Mouse (Mus musculus) urinary bladder, postnatal 14 days (tissue): Measurements from ENCODE around the gene Dhx38.

Source experiments
- DNase-seq: peaks from one replicate; pipeline ENCODE4 v3.0.0; 2021; ENCODE audit warnings: low spot score

Gene Dhx38

GRCm38 (mm10) chr8:109565498-109566333, at the start of gene Dhx38, which contains the start of gene Txnl4b:
Dhx38 (minus strand) TSS chr8:109565861.
Txnl4b (plus strand) TSS chr8:109565892.
- peak; percentile 99 for DNase-seq

- no peak for DNase-seq
Observed at GRCm38 (mm10) chr8:109614243-109615210, 48.9 kb upstream of the Dhx38 start, which contains the start of gene Pkd1l3. Pkd1l3 (plus strand) TSS chr8:109614517.

- DNase-seq, result peak; percentile 42
Observed at GRCm38 (mm10) chr8:109609153-109609502, 43.5 kb upstream of the Dhx38 start.

- DNase-seq, result peak; percentile 95
Observed at GRCm38 (mm10) chr8:109608271-109609152, 42.9 kb upstream of the Dhx38 start, which contains the start of gene Dhodh. Dhodh (minus strand) TSS chr8:109608673.

- DNase-seq, result no peak
Observed at GRCm38 (mm10) chr8:109607650-109608049, 42.0 kb upstream of the Dhx38 start.

- DNase-seq, result no peak
Observed at GRCm38 (mm10) chr8:109606725-109607124, 41.1 kb upstream of the Dhx38 start.

- DNase-seq, result peak; percentile 64
Observed at GRCm38 (mm10) chr8:109595854-109596253, 30.2 kb upstream of the Dhx38 start.

- DNase-seq, result peak; percentile 9
Observed at GRCm38 (mm10) chr8:109593117-109593788, 27.6 kb upstream of the Dhx38 start.

- no peak for DNase-seq
Observed at GRCm38 (mm10) chr8:109592164-109592563, 26.5 kb upstream of the Dhx38 start.

GRCm38 (mm10) chr8:109591367-109591766, 25.7 kb upstream of the Dhx38 start:
- no peak for DNase-seq

GRCm38 (mm10) chr8:109590901-109591300, 25.2 kb upstream of the Dhx38 start:
- DNase-seq, result no peak

GRCm38 (mm10) chr8:109586972-109587504, 21.4 kb upstream of the Dhx38 start:
- peak; percentile 86 for DNase-seq

GRCm38 (mm10) chr8:109585652-109586051, 20.0 kb upstream of the Dhx38 start:
- DNase-seq, result no peak

- DNase-seq, result no peak
Observed at GRCm38 (mm10) chr8:109584830-109585229, 19.2 kb upstream of the Dhx38 start.

- DNase-seq, result no peak
Observed at GRCm38 (mm10) chr8:109584293-109584692, 18.6 kb upstream of the Dhx38 start.

- DNase-seq, result no peak
Observed at GRCm38 (mm10) chr8:109578900-109579301, 13.2 kb upstream of the Dhx38 start, which contains the start of gene Hp. Hp (minus strand) TSS chr8:109579172.

GRCm38 (mm10) chr8:109576311-109576710, 10.7 kb upstream of the Dhx38 start:
- no peak for DNase-seq

- no peak for DNase-seq
Observed at GRCm38 (mm10) chr8:109571139-109571538, 5.5 kb upstream of the Dhx38 start.

GRCm38 (mm10) chr8:109564766-109565165, 895 bp downstream of the Dhx38 start:
- no peak for DNase-seq

GRCm38 (mm10) chr8:109563881-109564280, 1.8 kb downstream of the Dhx38 start:
- no peak for DNase-seq

GRCm38 (mm10) chr8:109551663-109552062, 14.0 kb downstream of the Dhx38 start:
- no peak for DNase-seq
